Mouse (Mus musculus) heart, embryonic 13.5 days (tissue): Measurements from ENCODE around the gene Retsat. TPM values are rescaled to one million over a fixed set of nuclear protein-coding genes. Genes with fewer than 3 reads are reported as not detected.
A peak's percentile ranks its signal among the peaks of the same experiment; 100 is the strongest.

Experiments used
- ATAC-seq: fragments of 200-750 bp; cut with Nextera tagmentation; 2 replicates; pipeline ENCODE4 v1.8.0; 2017; ENCODE audit warnings: moderate TSS enrichment; ENCODE audit not compliant: insufficient number of reproducible peaks, low FRiP score, low TSS enrichment; ENCODE audit errors: extremely low read depth
- H3K27ac ChIP-seq: fragments of 300-500 bp; sonication (generic); replicated peaks from 2 replicates; pipeline ENCODE4 v1.5.1; 2015; ENCODE audit warnings: moderate library complexity, mild to moderate bottlenecking, inconsistent platforms
- H3K27me3 ChIP-seq: fragments of 300-500 bp; sonication (generic); replicated peaks from 2 replicates; pipeline ENCODE4 v1.6.1; 2015; ENCODE audit warnings: mild to moderate bottlenecking, inconsistent platforms
- H3K36me3 ChIP-seq: fragments of 300-500 bp; sonication (generic); 2 replicates; pipeline ENCODE4 v1.6.1; 2015; ENCODE audit warnings: mild to moderate bottlenecking, inconsistent platforms
- H3K4me1 ChIP-seq: fragments of 300-500 bp; sonication (generic); 2 replicates; pipeline ENCODE4 v1.6.1; 2015; ENCODE audit warnings: inconsistent platforms
- H3K4me2 ChIP-seq: fragments of 300-500 bp; sonication (generic); 2 replicates; pipeline ENCODE4 v1.6.1; 2015; ENCODE audit warnings: inconsistent platforms, mild to moderate bottlenecking, moderate library complexity
- H3K4me3 ChIP-seq: fragments of 300-500 bp; sonication (generic); 2 replicates; pipeline ENCODE4 v1.5.1; 2015; ENCODE audit warnings: moderate library complexity, mild to moderate bottlenecking, inconsistent platforms
- H3K9ac ChIP-seq: fragments of 300-500 bp; sonication (generic); 2 replicates; pipeline ENCODE4 v1.6.1; 2015; ENCODE audit warnings: inconsistent platforms, mild to moderate bottlenecking, moderate library complexity
- H3K9me3 ChIP-seq: fragments of 300-500 bp; sonication (generic); 2 replicates; pipeline ENCODE4 v1.6.1; 2016; ENCODE audit warnings: inconsistent platforms
- WGBS: fragments of 180-500 bp; shearing (Covaris S2); methylation state at CpG from one replicate; pipeline ENCODE4 v1.1.7; 2015; ENCODE audit warnings: mixed read lengths; 5-methylcytosine and 5-hydroxymethylcytosine counted together
- polyA plus RNA-seq: library from polyadenylated mRNA; unstranded; fragments of >200 nt; fragmentation: Nextera tagmentation; extraction: Ambion mirVana; gene quantifications from 2 replicates; pipeline ENCODE4 v1.2.1, GENCODE M21; 2015

Retsat gene
- polyA plus RNA-seq, 1 experiment from 2014 or later, result 18.3 TPM

- H3K4me1 ChIP-seq, result peaks cover 13% of the 10 kb centered on the region; the same call in 1 of the 2 replicates
- ATAC-seq, result no peak
- 82% methylated on average over 4 of the region's 4 CpGs for WGBS
- no peak overlapping the region for H3K4me2 ChIP-seq
- no peaks in the 10 kb centered on the region for H3K9me3 ChIP-seq
- peaks cover 92% of the 10 kb centered on the region for H3K36me3 ChIP-seq
- H3K27me3 ChIP-seq, result no peaks in the 10 kb centered on the region
- H3K4me3 ChIP-seq, result no peak overlapping the region
- no peak overlapping the region for H3K27ac ChIP-seq
- no peak overlapping the region; the same call in 1 of the 2 replicates for H3K9ac ChIP-seq
Observed at GRCm38 (mm10) chr6:72608662-72609184, 10.4 kb downstream of the Retsat start.

- no peak overlapping the region for H3K27ac ChIP-seq
- no peaks in the 10 kb centered on the region for H3K27me3 ChIP-seq
- peaks cover 84% of the 10 kb centered on the region for H3K36me3 ChIP-seq
- H3K4me2 ChIP-seq, result no peak overlapping the region
- peaks cover 28% of the 10 kb centered on the region for H3K4me1 ChIP-seq
- no peak overlapping the region for H3K9ac ChIP-seq
- H3K9me3 ChIP-seq, result no peaks in the 10 kb centered on the region
- H3K4me3 ChIP-seq, result no peak overlapping the region
- 60% methylated on average over 4 of the region's 4 CpGs for WGBS
- ATAC-seq, result no peak
Observed at GRCm38 (mm10) chr6:72610261-72610660, 12.0 kb downstream of the Retsat start.

GRCm38 (mm10) chr6:72615151-72615550 lies 16.9 kb downstream of the Retsat start:
- Histone ChIP-seq H3K4me1 (peaks cover 40% of the 10 kb centered on the region), H3K4me3 (peak overlapping the region; percentile 88), H3K27me3 (no peaks in the 10 kb centered on the region), H3K9me3 (no peaks in the 10 kb centered on the region), H3K4me2 (peak overlapping the region; percentile 99), H3K9ac (peak overlapping the region; percentile 89), H3K36me3 (peaks cover 43% of the 10 kb centered on the region), H3K27ac (no peak overlapping the region)
- 38% methylated on average over 2 of the region's 2 CpGs for WGBS
- no peak for ATAC-seq

- 17% methylated on average over 25 of the region's 25 CpGs for WGBS
- Histone ChIP-seq H3K27ac (peak overlapping the region; percentile 46), H3K4me2 (peak overlapping the region; percentile 99), H3K9me3 (no peaks in the 10 kb centered on the region), H3K9ac (peak overlapping the region; percentile 89), H3K4me1 (peaks cover 34% of the 10 kb centered on the region), H3K4me3 (peak overlapping the region; percentile 88), H3K36me3 (peaks cover 37% of the 10 kb centered on the region), H3K27me3 (no peaks in the 10 kb centered on the region)
- ATAC-seq, result no peak
Observed at GRCm38 (mm10) chr6:72615561-72616375, 17.5 kb downstream of the Retsat start.

GRCm38 (mm10) chr6:72616643-72617288 lies 18.5 kb downstream of the Retsat start, which contains the start of gene Tgoln1:
Gene Tgoln1, minus strand, starts transcription at chr6:72617000.
- no peaks in the 10 kb centered on the region for H3K9me3 ChIP-seq
- H3K9ac ChIP-seq, result peak within 1 kb of the TSS; percentile 89
- peak within 1 kb of the TSS; percentile 88 for H3K27ac ChIP-seq
- peak within 1 kb of the TSS; percentile 99 for H3K4me2 ChIP-seq
- H3K4me1 ChIP-seq, result peaks cover 33% of the 10 kb centered on the region
- peaks cover 27% of the 10 kb centered on the region for H3K36me3 ChIP-seq
- peak; percentile 91 for ATAC-seq
- 0% methylated on average over 41 of the region's 41 CpGs for WGBS
- H3K27me3 ChIP-seq, result no peaks in the 10 kb centered on the region
- H3K4me3 ChIP-seq, result peak within 1 kb of the TSS; percentile 88

- Histone ChIP-seq H3K9ac (no peak overlapping the region), H3K4me3 (no peak overlapping the region), H3K9me3 (no peaks in the 10 kb centered on the region), H3K4me2 (no peak overlapping the region), H3K27ac (peak overlapping the region; percentile 58), H3K27me3 (no peaks in the 10 kb centered on the region), H3K36me3 (0 out of 2 replicates have a peak, but pooled peaks cover 5% of the 10 kb centered on the region), H3K4me1 (peaks cover 20% of the 10 kb centered on the region)
- 35% methylated on average over 12 of the region's 12 CpGs for WGBS
- ATAC-seq, result no peak
Observed at GRCm38 (mm10) chr6:72619734-72620532, 21.7 kb downstream of the Retsat start.

- 51% methylated on average over 5 of the region's 5 CpGs for WGBS
- Histone ChIP-seq H3K9me3 (no peaks in the 10 kb centered on the region), H3K4me1 (peaks cover 10% of the 10 kb centered on the region), H3K36me3 (no peaks in the 10 kb centered on the region), H3K4me3 (no peak overlapping the region), H3K9ac (no peak overlapping the region), H3K27ac (peak overlapping the region; percentile 20; the same call in 1 of the 2 replicates), H3K27me3 (no peaks in the 10 kb centered on the region), H3K4me2 (no peak overlapping the region)
- ATAC-seq, result no peak
Observed at GRCm38 (mm10) chr6:72620920-72621319, 22.6 kb downstream of the Retsat start.

- ATAC-seq, result no peak
- H3K36me3 ChIP-seq, result peaks cover 19% of the 10 kb centered on the region
- H3K9me3 ChIP-seq, result no peaks in the 10 kb centered on the region
- H3K4me3 ChIP-seq, result no peak overlapping the region
- no peaks in the 10 kb centered on the region for H3K27me3 ChIP-seq
- H3K4me2 ChIP-seq, result no peak overlapping the region
- H3K9ac ChIP-seq, result no peak overlapping the region
- peaks cover 2% of the 10 kb centered on the region; the same call in 1 of the 2 replicates for H3K4me1 ChIP-seq
- no peak overlapping the region for H3K27ac ChIP-seq
- 28% methylated on average over 3 of the region's 3 CpGs for WGBS
Observed at GRCm38 (mm10) chr6:72622917-72623316, 24.6 kb downstream of the Retsat start.

- Histone ChIP-seq H3K27ac (no peak overlapping the region), H3K9ac (no peak overlapping the region), H3K4me2 (no peak overlapping the region), H3K36me3 (peaks cover 26% of the 10 kb centered on the region), H3K27me3 (no peaks in the 10 kb centered on the region), H3K4me3 (no peak overlapping the region), H3K4me1 (peaks cover 2% of the 10 kb centered on the region; the same call in 1 of the 2 replicates), H3K9me3 (no peaks in the 10 kb centered on the region)
- WGBS, result 88% methylated on average over 8 of the region's 8 CpGs
- ATAC-seq, result no peak
Observed at GRCm38 (mm10) chr6:72623661-72624402, 25.6 kb downstream of the Retsat start.

GRCm38 (mm10) chr6:72626391-72626790 lies 28.1 kb downstream of the Retsat start:
- no peaks in the 10 kb centered on the region for H3K9me3 ChIP-seq
- H3K9ac ChIP-seq, result no peak overlapping the region
- no peak overlapping the region for H3K4me2 ChIP-seq
- no peaks in the 10 kb centered on the region for H3K27me3 ChIP-seq
- no peak for ATAC-seq
- no peaks in the 10 kb centered on the region; the same call in 1 of the 2 replicates for H3K4me1 ChIP-seq
- H3K4me3 ChIP-seq, result no peak overlapping the region
- 70% methylated on average over 7 of the region's 7 CpGs for WGBS
- H3K27ac ChIP-seq, result no peak overlapping the region
- H3K36me3 ChIP-seq, result peaks cover 51% of the 10 kb centered on the region
